Mouse (Mus musculus) inflammation-experienced regulatory T-cells (primary cell): ENCODE results near the gene Pbdc1. TPM values are rescaled to one million over a fixed set of nuclear protein-coding genes. Genes with fewer than 3 reads are reported as not detected.

Experiments used
- polyA plus RNA-seq, 2 experiments: library from polyadenylated mRNA; unstranded; fragments of 100-300 nt; shearing (Covaris generic); gene quantifications; one replicate each; pipeline ENCODE4 v1.2.1; 2017

The Pbdc1 gene
- 10 to 100 TPM; 29.3 to 35.3 TPM for polyA plus RNA-seq

DNA sequence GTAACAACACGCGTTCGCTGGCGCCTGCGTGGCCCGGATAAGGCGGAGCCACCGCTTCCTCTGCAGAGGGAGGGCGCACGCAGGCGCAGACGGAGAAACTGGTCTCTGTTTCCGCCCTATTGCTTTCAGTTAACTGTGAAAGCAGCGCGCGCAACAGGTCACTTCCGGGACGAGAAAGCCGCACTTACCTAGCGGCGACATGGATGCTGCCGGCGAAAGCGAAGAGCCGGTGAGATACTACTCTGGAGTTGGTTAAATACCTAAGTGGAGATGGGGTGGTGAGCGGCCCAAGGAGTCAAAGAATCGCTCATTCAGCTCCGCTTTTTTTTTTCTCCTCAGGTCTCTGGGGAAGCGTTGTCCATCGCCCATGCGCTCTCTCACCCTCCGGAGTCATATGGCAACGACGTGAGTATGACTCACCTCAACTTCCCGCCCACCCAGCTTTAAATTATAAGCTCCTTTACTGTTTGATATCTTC lies at the start of gene Pbdc1:
TSS of gene Pbdc1 (plus strand) at position 142 of the 478 bp plus-strand sequence.

GRCm38 (mm10) chrX:105120275-105121226 lies 41.0 kb downstream of the Pbdc1 start, which contains the start of gene Magee1:
TSS of gene Magee1 (plus strand) at chrX:105120378.

Other genes with a start within 250 kb of the Pbdc1 start
- 1 to 10 TPM in 1 of 2 experiments, under 1 TPM in 1; 0.59 to 1.2 TPM for gene Magee2, start 222.5 kb upstream of the Pbdc1 start, polyA plus RNA-seq
- gene Magee1, start 40.6 kb downstream of the Pbdc1 start, polyA plus RNA-seq, result 10 to 100 TPM; 11.2 to 12.8 TPM